Mouse (Mus musculus) olfactory bulb, adult 2 months (tissue): ENCODE results near the gene 2610507B11Rik.

Experiments
- CTCF ChIP-seq: fragments of 200-500 bp; IDR thresholded peaks from 2 replicates; pipeline ENCODE4 v1.5.1; 2012; ENCODE audit warnings: low read depth, mild to moderate bottlenecking, low read length, moderate library complexity; ENCODE audit not compliant: insufficient read depth
- POLR2A ChIP-seq: fragments of 200-500 bp; IDR thresholded peaks from 2 replicates; pipeline ENCODE4 v1.6.1; 2012; ENCODE audit warnings: mild to moderate bottlenecking, low read depth, low read length, moderate library complexity; ENCODE audit not compliant: insufficient read depth

DNA sequence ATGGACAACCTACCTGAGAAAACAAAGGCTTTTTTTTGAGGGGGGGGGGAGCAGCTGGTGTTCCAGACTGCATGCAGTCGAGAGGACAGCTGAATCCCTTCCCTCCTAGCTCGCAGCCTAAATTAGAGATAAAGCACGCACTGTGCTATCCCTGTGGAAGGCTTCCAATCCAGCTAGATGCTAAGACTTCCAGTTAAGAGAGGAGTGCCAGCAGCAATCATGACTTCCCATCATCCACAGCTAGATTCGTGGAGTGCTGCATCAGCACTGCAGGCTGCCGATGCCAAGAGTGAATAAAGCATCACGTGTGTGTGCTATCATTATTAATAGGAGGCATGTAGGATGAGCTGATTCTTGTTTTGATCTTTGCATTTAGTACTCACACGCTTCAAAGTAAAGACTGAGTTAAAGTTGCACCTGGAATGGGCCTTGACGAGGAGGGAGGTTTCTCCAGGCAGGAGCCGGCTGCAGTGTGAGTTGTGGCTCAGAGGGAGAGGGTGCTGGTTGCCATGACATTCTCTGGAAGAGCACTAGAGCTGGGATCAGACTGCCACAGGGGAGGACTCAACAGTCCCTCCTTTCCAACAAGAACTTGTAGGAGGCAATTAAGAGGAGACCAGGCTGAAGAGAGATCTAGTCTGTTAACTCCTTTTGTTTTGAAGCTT lies 21.2 kb upstream of the 2610507B11Rik start:
- TF ChIP-seq CTCF (no peak), POLR2A (no peak)
